Mouse (Mus musculus) forebrain, embryonic 15.5 days (tissue): Measurements from ENCODE around the gene Kcnn3. TPM values are rescaled to one million over a fixed set of nuclear protein-coding genes. Genes with fewer than 3 reads are reported as not detected.

Experiments used
- ATAC-seq: fragments of 200-750 bp; cut with Nextera tagmentation; replicated peaks from 2 replicates; pipeline ENCODE4 v1.8.0; 2017; ENCODE audit warnings: mild to moderate bottlenecking, moderate TSS enrichment, moderate library complexity
- H3K27ac ChIP-seq: fragments of 300-500 bp; sonication (generic); replicated peaks from 2 replicates; pipeline ENCODE4 v1.5.1; 2015; ENCODE audit warnings: mild to moderate bottlenecking, inconsistent platforms
- H3K27me3 ChIP-seq: fragments of 300-500 bp; sonication (generic); 2 replicates; pipeline ENCODE4 v1.6.1; 2015; ENCODE audit warnings: inconsistent platforms
- H3K36me3 ChIP-seq: fragments of 300-500 bp; sonication (generic); 2 replicates; pipeline ENCODE4 v1.6.1; 2015; ENCODE audit warnings: mild to moderate bottlenecking, inconsistent platforms
- H3K4me1 ChIP-seq: fragments of 300-500 bp; sonication (generic); 2 replicates; pipeline ENCODE4 v1.6.1; 2015; ENCODE audit warnings: inconsistent platforms
- H3K4me2 ChIP-seq: fragments of 300-500 bp; sonication (generic); replicated peaks from 2 replicates; pipeline ENCODE4 v1.6.1; 2015; ENCODE audit warnings: mild to moderate bottlenecking, inconsistent platforms
- H3K4me3 ChIP-seq: fragments of 300-500 bp; sonication (generic); 2 replicates; pipeline ENCODE4 v1.5.1; 2015; ENCODE audit warnings: mild to moderate bottlenecking, inconsistent platforms
- H3K9ac ChIP-seq: fragments of 300-500 bp; sonication (generic); replicated peaks from 2 replicates; pipeline ENCODE4 v1.6.1; 2015; ENCODE audit warnings: mild to moderate bottlenecking, inconsistent platforms
- H3K9me3 ChIP-seq: fragments of 300-500 bp; sonication (generic); 2 replicates; pipeline ENCODE4 v1.6.1; 2016; ENCODE audit warnings: inconsistent platforms
- WGBS: fragments of 180-500 bp; shearing (Covaris S2); methylation state at CpG from one replicate; pipeline ENCODE4 v1.1.7; 2015; ENCODE audit warnings: mixed read lengths; 5-methylcytosine and 5-hydroxymethylcytosine counted together
- polyA plus RNA-seq: library from polyadenylated mRNA; unstranded; fragments of >200 nt; fragmentation: Nextera tagmentation; extraction: Ambion mirVana; gene quantifications from 2 replicates; pipeline ENCODE4 v1.2.1, GENCODE M21; 2015

Kcnn3 gene
- polyA plus RNA-seq, 1 experiment from 2014 or later = 9.0 TPM

DNA sequence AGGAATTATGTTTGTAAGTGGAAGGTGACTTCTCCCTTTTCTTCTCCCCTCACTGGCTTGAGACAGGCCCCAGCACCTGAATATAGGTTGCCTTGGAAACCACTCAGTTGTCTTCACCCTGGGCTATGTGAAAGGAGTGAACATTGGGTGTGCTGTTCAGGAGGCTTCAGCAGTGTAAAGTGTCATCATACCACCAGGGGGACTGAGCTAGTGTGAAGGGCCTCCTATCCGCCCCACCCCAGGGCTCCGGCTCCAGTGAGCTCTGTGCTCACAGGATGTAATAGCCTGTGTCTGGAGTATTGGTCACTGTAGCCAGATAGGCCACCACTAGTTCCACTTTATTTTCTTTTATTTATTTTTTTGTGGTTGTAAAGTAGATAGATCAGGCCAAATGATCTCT, 54.3 kb downstream of the Kcnn3 start:
- no peak overlapping the region for H3K27ac ChIP-seq
- no peak for ATAC-seq
- peaks cover 10% of the 10 kb centered on the region for H3K4me1 ChIP-seq
- no peak overlapping the region for H3K9ac ChIP-seq
- H3K9me3 ChIP-seq = no peaks in the 10 kb centered on the region
- no peaks in the 10 kb centered on the region for H3K27me3 ChIP-seq
- H3K36me3 ChIP-seq = no peaks in the 10 kb centered on the region
- H3K4me3 ChIP-seq = no peak overlapping the region
- 77% methylated on average over 2 of the region's 2 CpGs for WGBS
- H3K4me2 ChIP-seq = no peak overlapping the region

GRCm38 (mm10) chr3:89576381-89576780, 56.4 kb downstream of the Kcnn3 start:
- Histone ChIP-seq H3K36me3 (no peaks in the 10 kb centered on the region), H3K4me3 (no peak overlapping the region), H3K9ac (no peak overlapping the region), H3K4me2 (no peak overlapping the region), H3K27me3 (no peaks in the 10 kb centered on the region), H3K9me3 (no peaks in the 10 kb centered on the region), H3K27ac (no peak overlapping the region), H3K4me1 (no peaks in the 10 kb centered on the region)
- ATAC-seq = no peak
- 93% methylated on average over 6 of the region's 6 CpGs for WGBS

GRCm38 (mm10) chr3:89577154-89577553, 57.2 kb downstream of the Kcnn3 start:
- 89% methylated on average over 5 of the region's 5 CpGs for WGBS
- Histone ChIP-seq H3K9ac (no peak overlapping the region), H3K27me3 (no peaks in the 10 kb centered on the region), H3K9me3 (no peaks in the 10 kb centered on the region), H3K4me3 (no peak overlapping the region), H3K4me2 (no peak overlapping the region), H3K4me1 (no peaks in the 10 kb centered on the region), H3K36me3 (no peaks in the 10 kb centered on the region), H3K27ac (no peak overlapping the region)
- ATAC-seq = no peak

DNA sequence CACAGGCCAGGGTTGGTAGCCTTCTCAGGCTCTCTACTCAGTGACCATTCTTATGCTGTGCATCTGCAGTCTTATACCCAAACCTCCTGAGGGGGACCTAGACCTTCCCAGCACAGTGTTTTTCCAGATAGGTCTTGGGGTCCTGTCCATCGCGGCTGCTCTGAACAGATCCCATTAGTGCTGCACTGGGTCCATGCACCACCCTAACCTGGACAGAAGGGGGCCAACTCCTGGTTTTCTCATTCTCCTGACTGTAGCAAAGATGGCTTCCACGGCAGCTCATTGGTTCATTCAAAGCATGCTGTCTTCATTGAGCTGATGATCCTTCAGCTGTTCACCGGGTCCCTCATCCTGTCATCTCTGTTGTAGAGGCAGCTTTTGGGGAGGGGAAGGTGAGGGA, 58.1 kb downstream of the Kcnn3 start:
- Histone ChIP-seq H3K4me3 (no peak overlapping the region), H3K9me3 (no peaks in the 10 kb centered on the region), H3K4me1 (no peaks in the 10 kb centered on the region), H3K27me3 (no peaks in the 10 kb centered on the region), H3K9ac (no peak overlapping the region), H3K36me3 (no peaks in the 10 kb centered on the region), H3K4me2 (no peak overlapping the region), H3K27ac (no peak overlapping the region)
- WGBS = 82% methylated on average over 4 of the region's 4 CpGs
- ATAC-seq = no peak

- Histone ChIP-seq H3K9ac (no peak overlapping the region), H3K27me3 (no peaks in the 10 kb centered on the region), H3K4me1 (peaks cover 5% of the 10 kb centered on the region), H3K36me3 (no peaks in the 10 kb centered on the region), H3K4me3 (no peak overlapping the region), H3K9me3 (no peaks in the 10 kb centered on the region), H3K4me2 (no peak overlapping the region), H3K27ac (no peak overlapping the region)
- no peak for ATAC-seq
- 65% methylated on average over 10 of the region's 10 CpGs for WGBS
Observed at GRCm38 (mm10) chr3:89578803-89579202, 58.8 kb downstream of the Kcnn3 start.

GRCm38 (mm10) chr3:89584254-89584653, 64.3 kb downstream of the Kcnn3 start:
- Histone ChIP-seq H3K27ac (peak overlapping the region; percentile 41), H3K4me1 (peaks cover 42% of the 10 kb centered on the region), H3K9me3 (no peaks in the 10 kb centered on the region), H3K4me3 (no peak overlapping the region), H3K27me3 (no peaks in the 10 kb centered on the region), H3K9ac (no peak overlapping the region), H3K36me3 (no peaks in the 10 kb centered on the region), H3K4me2 (no peak overlapping the region)
- ATAC-seq = no peak
- 49% methylated on average over 4 of the region's 4 CpGs for WGBS

DNA sequence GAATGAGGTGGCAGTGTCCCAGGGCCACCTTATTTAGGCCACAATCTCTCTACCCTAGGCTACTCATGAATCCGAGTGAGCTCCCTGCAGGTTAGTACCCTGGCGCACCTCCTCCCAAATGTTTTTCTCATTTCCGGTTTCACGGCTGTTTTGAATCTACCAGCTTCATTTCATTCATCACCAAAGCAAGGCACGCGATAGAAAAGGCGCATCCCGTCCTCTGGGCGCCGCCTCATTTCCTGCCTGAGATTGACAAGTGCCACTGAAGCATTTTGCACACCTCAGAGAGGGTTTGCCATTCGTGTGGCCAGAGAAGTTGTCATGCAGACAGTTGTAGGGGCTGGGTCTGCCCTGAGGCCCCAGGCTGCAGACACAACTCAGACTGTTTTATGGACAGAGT, 68.5 kb downstream of the Kcnn3 start:
- ATAC-seq = no peak
- Histone ChIP-seq H3K27me3 (no peaks in the 10 kb centered on the region), H3K27ac (no peak overlapping the region), H3K36me3 (no peaks in the 10 kb centered on the region), H3K4me1 (peaks cover 61% of the 10 kb centered on the region), H3K9ac (no peak overlapping the region), H3K4me2 (no peak overlapping the region), H3K4me3 (no peak overlapping the region), H3K9me3 (no peaks in the 10 kb centered on the region)
- 86% methylated on average over 11 of the region's 11 CpGs for WGBS

GRCm38 (mm10) chr3:89589321-89589720, 69.4 kb downstream of the Kcnn3 start:
- no peak overlapping the region for H3K4me2 ChIP-seq
- no peak for ATAC-seq
- H3K27ac ChIP-seq = no peak overlapping the region
- WGBS = 80% methylated on average over 3 of the region's 3 CpGs
- no peak overlapping the region for H3K9ac ChIP-seq
- H3K4me3 ChIP-seq = no peak overlapping the region
- H3K36me3 ChIP-seq = no peaks in the 10 kb centered on the region
- peaks cover 52% of the 10 kb centered on the region for H3K4me1 ChIP-seq
- H3K27me3 ChIP-seq = no peaks in the 10 kb centered on the region
- H3K9me3 ChIP-seq = no peaks in the 10 kb centered on the region

DNA sequence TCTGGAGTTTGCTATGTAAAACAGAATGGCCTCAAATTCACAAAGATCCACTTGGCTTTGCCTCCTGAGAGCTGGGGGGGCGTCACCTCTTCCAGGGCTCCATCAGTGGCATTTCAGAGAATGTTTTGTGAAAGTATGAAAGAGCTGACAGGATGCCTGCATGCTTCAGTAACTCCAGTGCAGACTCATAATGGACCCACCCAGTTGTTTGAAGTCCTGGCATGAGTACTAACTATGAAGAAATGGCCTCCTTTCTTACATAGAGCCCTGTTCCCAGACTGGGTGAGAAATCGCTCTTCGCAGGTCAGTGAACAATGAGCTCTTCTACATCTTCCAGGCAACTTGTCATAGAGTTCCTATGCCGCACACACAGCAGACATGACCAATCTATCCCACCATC, 70.4 kb downstream of the Kcnn3 start:
- H3K4me2 ChIP-seq = no peak overlapping the region
- H3K36me3 ChIP-seq = no peaks in the 10 kb centered on the region
- H3K4me3 ChIP-seq = no peak overlapping the region
- no peak for ATAC-seq
- H3K9me3 ChIP-seq = no peaks in the 10 kb centered on the region
- no peak overlapping the region for H3K9ac ChIP-seq
- 0 out of 2 replicates have a peak overlapping the region, but pooled peaks have one; percentile 17 for H3K27ac ChIP-seq
- no peaks in the 10 kb centered on the region for H3K27me3 ChIP-seq
- H3K4me1 ChIP-seq = peaks cover 41% of the 10 kb centered on the region
- 36% methylated on average over 4 of the region's 4 CpGs for WGBS

DNA sequence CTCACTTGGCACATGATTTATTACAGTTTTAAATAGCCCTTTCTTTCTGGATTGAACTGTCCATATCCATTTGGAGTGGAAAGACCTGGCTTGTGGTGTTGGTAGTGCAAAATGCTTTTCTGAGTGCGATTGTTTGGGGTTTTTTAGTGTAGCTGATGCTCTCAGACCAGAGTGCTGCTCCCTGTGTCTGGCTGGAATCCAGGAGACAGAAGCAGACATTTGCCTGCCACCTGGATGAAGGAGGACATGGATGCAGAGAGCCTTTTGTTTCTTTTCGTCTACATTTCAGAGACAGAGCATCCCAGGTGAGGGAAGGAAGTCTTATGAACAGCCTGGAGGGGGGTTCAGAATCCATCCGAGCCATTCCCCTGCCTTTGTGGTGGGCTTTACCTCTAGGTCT, 71.5 kb downstream of the Kcnn3 start:
- Histone ChIP-seq H3K27me3 (no peaks in the 10 kb centered on the region), H3K9me3 (no peaks in the 10 kb centered on the region), H3K27ac (peak overlapping the region; percentile 81), H3K4me3 (no peak overlapping the region), H3K36me3 (no peaks in the 10 kb centered on the region), H3K9ac (no peak overlapping the region), H3K4me1 (peaks cover 31% of the 10 kb centered on the region), H3K4me2 (no peak overlapping the region)
- no peak for ATAC-seq
- WGBS = 45% methylated on average over 3 of the region's 3 CpGs

- H3K27ac ChIP-seq = no peak overlapping the region
- peaks cover 24% of the 10 kb centered on the region for H3K4me1 ChIP-seq
- 30% methylated on average over 11 of the region's 11 CpGs for WGBS
- ATAC-seq = no peak
- no peak overlapping the region for H3K4me3 ChIP-seq
- H3K27me3 ChIP-seq = no peaks in the 10 kb centered on the region
- no peaks in the 10 kb centered on the region for H3K9me3 ChIP-seq
- H3K9ac ChIP-seq = no peak overlapping the region
- no peaks in the 10 kb centered on the region for H3K36me3 ChIP-seq
- H3K4me2 ChIP-seq = no peak overlapping the region
Observed at GRCm38 (mm10) chr3:89592809-89593208, 72.8 kb downstream of the Kcnn3 start.

DNA sequence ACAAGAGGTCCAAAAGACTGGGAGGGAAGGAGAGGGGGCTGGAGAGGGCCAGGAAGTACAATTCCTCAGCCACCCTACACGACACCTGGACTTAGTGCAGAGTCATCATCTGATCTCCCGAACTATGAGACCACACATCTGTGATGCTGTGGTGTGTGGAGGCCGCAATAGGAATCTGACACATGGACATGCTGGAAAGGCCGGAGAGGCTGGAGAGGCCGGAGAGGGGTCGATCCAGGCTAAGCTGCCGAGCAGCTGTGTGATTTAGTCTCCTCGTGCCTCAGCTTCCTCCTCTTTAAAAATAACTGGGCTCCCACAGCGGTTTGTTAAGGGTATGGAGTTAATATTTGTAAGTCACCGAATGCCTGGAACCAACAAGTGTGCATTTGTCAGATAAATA, 73.6 kb downstream of the Kcnn3 start:
- ATAC-seq = no peak
- 80% methylated on average over 10 of the region's 10 CpGs for WGBS

GRCm38 (mm10) chr3:89598361-89598760, 78.4 kb downstream of the Kcnn3 start:
- ATAC-seq = no peak
- Histone ChIP-seq H3K36me3 (no peaks in the 10 kb centered on the region), H3K4me1 (peaks cover 19% of the 10 kb centered on the region), H3K9ac (no peak overlapping the region), H3K27ac (no peak overlapping the region), H3K4me3 (no peak overlapping the region), H3K9me3 (no peaks in the 10 kb centered on the region), H3K27me3 (no peaks in the 10 kb centered on the region), H3K4me2 (no peak overlapping the region)
- 92% methylated on average over 7 of the region's 7 CpGs for WGBS

More for the DNA sequence above, 73.6 kb downstream of the Kcnn3 start:
- Histone ChIP-seq H3K4me3 (no peak overlapping the region), H3K4me1 (peaks cover 19% of the 10 kb centered on the region), H3K36me3 (no peaks in the 10 kb centered on the region), H3K9me3 (no peaks in the 10 kb centered on the region), H3K4me2 (no peak overlapping the region), H3K27me3 (no peaks in the 10 kb centered on the region), H3K9ac (no peak overlapping the region), H3K27ac (no peak overlapping the region)
